Mouse (Mus musculus): ENCODE results near the gene Ccdc88a. TPM values are rescaled to one million over a fixed set of nuclear protein-coding genes. Genes with fewer than 3 reads are reported as not detected.

The Ccdc88a gene
- polyA plus RNA-seq (2015; fragmentation: Nextera tagmentation; extraction: Ambion mirVana), result 84.7 and 85.4 TPM in 2 replicates

GRCm38 (mm10) chr11:29373396-29374273 is at the start of gene Ccdc88a:
TSS of gene Ccdc88a (plus strand) at chr11:29373658.
- H3K9me3 ChIP-seq (ENCODE audit: control insufficient read depth, low read length), result no peaks in the 10 kb centered on the region
- ATAC-seq, result peak; percentile 94
- H3K4me2 ChIP-seq (ENCODE audit: low read length), result peak within 1 kb of the TSS; percentile 61
- peak within 1 kb of the TSS; percentile 96 for H3K9ac ChIP-seq (replicated peaks; ENCODE audit: low read depth, low read length)
- H3K4me1 ChIP-seq (replicated peaks; ENCODE audit: control insufficient read depth, insufficient read depth, low read length), result peaks cover 20% of the 10 kb centered on the region
- peak within 1 kb of the TSS; percentile 95 for H3K27ac ChIP-seq (ENCODE audit: low read length)
- H3K4me3 ChIP-seq (replicated peaks; ENCODE audit: low read length), result peak within 1 kb of the TSS; percentile 92
- H3K27me3 ChIP-seq (replicated peaks; ENCODE audit: control insufficient read depth, insufficient read depth, low read length), result no peaks in the 10 kb centered on the region
- H3K36me3 ChIP-seq (ENCODE audit: control insufficient read depth, insufficient read depth), result no peaks in the 10 kb centered on the region
- under 1% methylated on average over 93 of the region's 107 CpGs for WGBS

DNA sequence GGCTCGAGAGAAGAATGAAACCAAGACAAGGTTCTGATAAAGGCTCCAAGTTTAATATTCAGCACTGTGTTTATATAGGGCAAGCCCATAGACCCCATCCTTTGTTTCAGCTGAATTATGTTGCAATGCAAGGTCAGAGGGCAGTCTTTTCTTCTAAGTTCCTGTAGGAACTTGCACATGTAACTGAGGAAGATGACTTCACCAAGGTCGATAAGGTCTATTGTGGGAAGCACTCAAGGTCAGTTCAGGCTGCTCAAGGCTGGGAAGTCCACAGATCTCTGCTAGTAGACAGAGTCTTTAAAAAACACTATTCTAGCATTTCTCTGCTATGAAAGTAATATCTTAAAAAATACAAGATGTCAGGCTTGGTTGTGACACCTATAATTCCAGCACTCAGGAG is 38.0 kb upstream of the Ccdc88a start:
- no peak for ATAC-seq
- H3K36me3 ChIP-seq (ENCODE audit: control insufficient read depth, insufficient read depth), result no peaks in the 10 kb centered on the region
- no peak overlapping the region for H3K9ac ChIP-seq (replicated peaks; ENCODE audit: low read depth, low read length)
- H3K4me1 ChIP-seq (replicated peaks; ENCODE audit: control insufficient read depth, insufficient read depth, low read length), result no peaks in the 10 kb centered on the region
- no peaks in the 10 kb centered on the region for H3K9me3 ChIP-seq (ENCODE audit: control insufficient read depth, low read length)
- no peak overlapping the region for H3K27ac ChIP-seq (ENCODE audit: low read length)
- H3K27me3 ChIP-seq (replicated peaks; ENCODE audit: control insufficient read depth, insufficient read depth, low read length), result no peaks in the 10 kb centered on the region
- no peak overlapping the region for H3K4me3 ChIP-seq (replicated peaks; ENCODE audit: low read length)
- WGBS, result 83% methylated on average over 2 of the region's 2 CpGs
- no peak overlapping the region for H3K4me2 ChIP-seq (ENCODE audit: low read length)

GRCm38 (mm10) chr11:29341259-29341658 is 32.2 kb upstream of the Ccdc88a start:
- 79% methylated on average over 2 of the region's 2 CpGs for WGBS

DNA sequence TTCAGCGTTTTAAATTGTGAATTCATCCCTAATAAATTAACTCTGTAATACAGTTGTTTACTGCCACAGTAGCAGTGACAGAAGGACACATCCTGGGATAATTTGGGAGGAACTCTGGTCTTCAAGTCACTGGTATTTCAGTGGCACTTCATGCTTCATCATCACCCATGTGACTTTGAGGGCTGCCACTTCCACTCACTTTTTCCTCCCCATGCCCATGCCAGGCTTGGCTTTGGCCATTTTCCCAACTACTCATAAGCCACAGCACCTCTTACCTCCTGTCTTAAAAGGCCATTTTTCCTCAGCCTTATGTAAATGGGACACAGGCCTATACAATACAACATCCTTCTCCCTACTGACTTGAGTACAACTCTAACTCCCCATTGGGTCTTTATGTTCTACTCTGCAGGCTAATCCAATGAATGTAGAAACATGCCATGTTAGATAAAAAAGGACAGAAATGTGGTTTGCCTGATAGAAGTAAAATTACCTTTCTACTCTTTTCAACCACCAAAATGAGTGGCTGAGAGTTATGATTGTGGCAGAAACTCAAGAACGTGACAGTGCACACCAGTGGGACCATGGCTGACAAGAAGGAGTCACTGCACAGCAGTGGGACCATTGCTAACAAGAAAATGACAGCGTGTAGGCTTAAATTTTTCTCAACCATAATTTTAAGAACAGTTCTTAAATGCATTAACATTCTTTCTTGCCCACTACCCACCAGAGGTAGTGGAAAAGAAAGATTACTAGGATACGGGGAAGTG is 28.4 kb upstream of the Ccdc88a start:
- H3K4me1 ChIP-seq (replicated peaks; ENCODE audit: control insufficient read depth, insufficient read depth, low read length), result no peaks in the 10 kb centered on the region
- no peak overlapping the region for H3K9ac ChIP-seq (replicated peaks; ENCODE audit: low read depth, low read length)
- H3K4me2 ChIP-seq (ENCODE audit: low read length), result no peak overlapping the region
- ATAC-seq, result no peak
- no peak overlapping the region for H3K27ac ChIP-seq (ENCODE audit: low read length)
- H3K27me3 ChIP-seq (replicated peaks; ENCODE audit: control insufficient read depth, insufficient read depth, low read length), result no peaks in the 10 kb centered on the region
- 77% methylated on average over 4 of the region's 4 CpGs for WGBS
- H3K36me3 ChIP-seq (ENCODE audit: control insufficient read depth, insufficient read depth), result no peaks in the 10 kb centered on the region
- H3K9me3 ChIP-seq (ENCODE audit: control insufficient read depth, low read length), result no peaks in the 10 kb centered on the region
- H3K4me3 ChIP-seq (replicated peaks; ENCODE audit: low read length), result no peak overlapping the region

More at GRCm38 (mm10) chr11:29341259-29341658, 32.2 kb upstream of the Ccdc88a start:
- Histone ChIP-seq H3K27ac (ENCODE audit: low read length) (no peak overlapping the region), H3K9ac (replicated peaks; ENCODE audit: low read depth, low read length) (no peak overlapping the region), H3K4me2 (ENCODE audit: low read length) (no peak overlapping the region), H3K27me3 (replicated peaks; ENCODE audit: control insufficient read depth, insufficient read depth, low read length) (no peaks in the 10 kb centered on the region), H3K9me3 (ENCODE audit: control insufficient read depth, low read length) (no peaks in the 10 kb centered on the region), H3K4me3 (replicated peaks; ENCODE audit: low read length) (no peak overlapping the region), H3K36me3 (ENCODE audit: control insufficient read depth, insufficient read depth) (no peaks in the 10 kb centered on the region), H3K4me1 (replicated peaks; ENCODE audit: control insufficient read depth, insufficient read depth, low read length) (no peaks in the 10 kb centered on the region)
- no peak for ATAC-seq

GRCm38 (mm10) chr11:29345673-29346286 is 27.7 kb upstream of the Ccdc88a start:
- H3K27ac ChIP-seq (ENCODE audit: low read length), result no peak overlapping the region

GRCm38 (mm10) chr11:29350891-29351290 is 22.6 kb upstream of the Ccdc88a start:
- no peak overlapping the region for H3K4me2 ChIP-seq (ENCODE audit: low read length)
- no peaks in the 10 kb centered on the region for H3K36me3 ChIP-seq (ENCODE audit: control insufficient read depth, insufficient read depth)
- H3K4me1 ChIP-seq (replicated peaks; ENCODE audit: control insufficient read depth, insufficient read depth, low read length), result no peaks in the 10 kb centered on the region
- H3K9me3 ChIP-seq (ENCODE audit: control insufficient read depth, low read length), result no peaks in the 10 kb centered on the region
- no peak overlapping the region for H3K27ac ChIP-seq (ENCODE audit: low read length)
- H3K27me3 ChIP-seq (replicated peaks; ENCODE audit: control insufficient read depth, insufficient read depth, low read length), result no peaks in the 10 kb centered on the region
- no peak for ATAC-seq
- WGBS, result 92% methylated on average over 2 of the region's 2 CpGs
- no peak overlapping the region for H3K9ac ChIP-seq (replicated peaks; ENCODE audit: low read depth, low read length)
- H3K4me3 ChIP-seq (replicated peaks; ENCODE audit: low read length), result no peak overlapping the region

More at GRCm38 (mm10) chr11:29345673-29346286, 27.7 kb upstream of the Ccdc88a start:
- H3K4me1 ChIP-seq (replicated peaks; ENCODE audit: control insufficient read depth, insufficient read depth, low read length), result no peaks in the 10 kb centered on the region
- 79% methylated on average over 4 of the region's 4 CpGs for WGBS
- no peak overlapping the region for H3K4me2 ChIP-seq (ENCODE audit: low read length)
- H3K9me3 ChIP-seq (ENCODE audit: control insufficient read depth, low read length), result no peaks in the 10 kb centered on the region
- no peaks in the 10 kb centered on the region for H3K36me3 ChIP-seq (ENCODE audit: control insufficient read depth, insufficient read depth)
- H3K9ac ChIP-seq (replicated peaks; ENCODE audit: low read depth, low read length), result no peak overlapping the region
- no peaks in the 10 kb centered on the region for H3K27me3 ChIP-seq (replicated peaks; ENCODE audit: control insufficient read depth, insufficient read depth, low read length)
- H3K4me3 ChIP-seq (replicated peaks; ENCODE audit: low read length), result no peak overlapping the region
- no peak for ATAC-seq

- 59% methylated on average over 1 of the region's 1 CpGs for WGBS
- no peak for ATAC-seq
- Histone ChIP-seq H3K4me1 (replicated peaks; ENCODE audit: control insufficient read depth, insufficient read depth, low read length) (no peaks in the 10 kb centered on the region), H3K4me3 (replicated peaks; ENCODE audit: low read length) (no peak overlapping the region), H3K27me3 (replicated peaks; ENCODE audit: control insufficient read depth, insufficient read depth, low read length) (no peaks in the 10 kb centered on the region), H3K36me3 (ENCODE audit: control insufficient read depth, insufficient read depth) (no peaks in the 10 kb centered on the region), H3K9me3 (ENCODE audit: control insufficient read depth, low read length) (no peaks in the 10 kb centered on the region), H3K9ac (replicated peaks; ENCODE audit: low read depth, low read length) (no peak overlapping the region), H3K27ac (ENCODE audit: low read length) (no peak overlapping the region), H3K4me2 (ENCODE audit: low read length) (no peak overlapping the region)
Observed at GRCm38 (mm10) chr11:29352214-29352613, 21.2 kb upstream of the Ccdc88a start.

GRCm38 (mm10) chr11:29368161-29368560 is 5.3 kb upstream of the Ccdc88a start:
- 88% methylated on average over 1 of the region's 1 CpGs for WGBS
- Histone ChIP-seq H3K4me3 (replicated peaks; ENCODE audit: low read length) (no peak overlapping the region), H3K9me3 (ENCODE audit: control insufficient read depth, low read length) (no peaks in the 10 kb centered on the region), H3K27me3 (replicated peaks; ENCODE audit: control insufficient read depth, insufficient read depth, low read length) (no peaks in the 10 kb centered on the region), H3K9ac (replicated peaks; ENCODE audit: low read depth, low read length) (no peak overlapping the region), H3K4me1 (replicated peaks; ENCODE audit: control insufficient read depth, insufficient read depth, low read length) (no peaks in the 10 kb centered on the region), H3K27ac (ENCODE audit: low read length) (no peak overlapping the region), H3K4me2 (ENCODE audit: low read length) (no peak overlapping the region), H3K36me3 (ENCODE audit: control insufficient read depth, insufficient read depth) (no peaks in the 10 kb centered on the region)
- no peak for ATAC-seq

DNA sequence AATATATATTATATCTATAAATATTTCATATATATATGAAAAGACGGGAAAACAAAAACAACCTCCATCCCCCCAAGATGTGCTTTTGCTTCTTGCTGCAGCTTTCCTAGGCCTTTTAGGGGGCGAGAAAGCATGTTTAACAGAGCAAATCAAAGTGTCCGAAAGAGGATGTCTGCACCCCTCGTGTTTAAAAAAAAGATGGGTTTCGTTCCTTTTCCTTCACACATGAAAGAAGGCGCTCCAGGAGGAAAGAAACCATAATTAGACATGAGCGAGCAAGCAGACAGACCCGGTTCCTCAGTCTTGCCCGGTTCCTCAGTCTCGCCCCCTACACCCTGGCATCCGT is 435 bp upstream of the Ccdc88a start:
- Histone ChIP-seq H3K27ac (ENCODE audit: low read length) (peak overlapping the region; percentile 74), H3K9me3 (ENCODE audit: control insufficient read depth, low read length) (no peaks in the 10 kb centered on the region), H3K9ac (replicated peaks; ENCODE audit: low read depth, low read length) (peak overlapping the region; percentile 96), H3K4me3 (replicated peaks; ENCODE audit: low read length) (peak overlapping the region; percentile 92), H3K27me3 (replicated peaks; ENCODE audit: control insufficient read depth, insufficient read depth, low read length) (no peaks in the 10 kb centered on the region), H3K4me2 (ENCODE audit: low read length) (peak overlapping the region; percentile 52), H3K4me1 (replicated peaks; ENCODE audit: control insufficient read depth, insufficient read depth, low read length) (peaks cover 19% of the 10 kb centered on the region), H3K36me3 (ENCODE audit: control insufficient read depth, insufficient read depth) (no peaks in the 10 kb centered on the region)
- WGBS, result 4% methylated on average over 11 of the region's 11 CpGs
- no peak for ATAC-seq
